17 mouse cellular contexts compared by ENCODE assay signal in the genomic region with DNA sequence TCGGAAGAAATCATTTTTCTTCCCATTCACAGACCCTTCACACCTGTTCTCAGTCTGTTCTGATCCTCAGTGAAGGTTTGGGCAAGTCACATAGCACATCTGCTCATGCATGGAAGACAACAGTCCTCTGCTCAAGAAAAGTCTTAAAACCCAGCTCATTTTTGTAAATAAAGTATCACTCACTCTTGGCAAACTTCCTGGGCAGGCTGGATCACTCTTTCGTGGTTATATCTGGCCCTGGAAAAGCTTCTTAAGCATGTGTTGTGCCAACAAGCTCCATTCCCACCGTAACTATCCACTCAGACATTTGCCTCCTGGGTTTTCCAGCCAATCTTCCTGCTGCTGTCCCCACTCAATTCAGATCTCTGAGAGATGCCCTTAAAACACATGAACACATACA.
"Had no signal": no experiment of that assay in that cellular context is flagged by ENCODE, and none has a peak within 500 bp of the region (broad histone marks: within the 10 kb centered on the region; RNA-seq: fewer than 3 reads in every experiment).

No protein-coding gene starts in this region.

- H3K4me2 ChIP-seq: limb, embryonic 13.5 days; neural tube, embryonic 15.5 days had no signal

- DNase-seq: kidney, adult 9 months; kidney, postnatal 36 days; layer of hippocampus, adult 9-11 months; left cerebral cortex, postnatal 4 days; lung, adult 18-20 months; lung, postnatal 4 days; midbrain, embryonic 14.5 days; right cerebral cortex, adult 18-20 months; right cerebral cortex, postnatal 25 days; thymus, adult 18-20 months; thymus, postnatal 14 days had no signal

- H3K36me3 ChIP-seq: limb, embryonic 13.5 days; midbrain, embryonic 10.5 days; neural tube, embryonic 15.5 days had no signal

- H3K27me3 ChIP-seq: limb, embryonic 13.5 days; neural tube, embryonic 15.5 days had no signal

- H3K27ac ChIP-seq: kidney, postnatal 0 days; limb, embryonic 13.5 days; liver, embryonic 14.5 days; midbrain, embryonic 10.5 days; neural tube, embryonic 15.5 days had no signal

- H3K9ac ChIP-seq: limb, embryonic 13.5 days; liver, embryonic 14.5 days; neural tube, embryonic 15.5 days had no signal

- H3K4me1 ChIP-seq: limb, embryonic 13.5 days; midbrain, embryonic 10.5 days; neural tube, embryonic 15.5 days had no signal

- H3K4me3 ChIP-seq: limb, embryonic 13.5 days; midbrain, embryonic 10.5 days; myocyte; neural tube, embryonic 15.5 days had no signal

- H3K9me3 ChIP-seq: limb, embryonic 13.5 days; midbrain, embryonic 10.5 days; neural tube, embryonic 15.5 days had no signal
